Mouse (Mus musculus) testis, postnatal 14 days (tissue): ENCODE measurements around the gene Fcrl6.

ENCODE experiments used
- DNase-seq: peaks from one replicate; pipeline ENCODE4 v3.0.0; 2021; ENCODE audit warnings: low spot score

Fcrl6 gene

GRCm38 (mm10) chr1:172614654-172615053 is 12.3 kb upstream of the Fcrl6 start:
- DNase-seq, result no peak

- no peak for DNase-seq
These were observed 10.4 kb upstream of the Fcrl6 start for GRCm38 (mm10) chr1:172612745-172613144.

- DNase-seq, result no peak
These were observed 9.0 kb upstream of the Fcrl6 start for GRCm38 (mm10) chr1:172611304-172611703.

GRCm38 (mm10) chr1:172594495-172594894 is 7.9 kb downstream of the Fcrl6 start:
- no peak for DNase-seq

GRCm38 (mm10) chr1:172593956-172594355 is 8.4 kb downstream of the Fcrl6 start:
- DNase-seq, result no peak

DNA sequence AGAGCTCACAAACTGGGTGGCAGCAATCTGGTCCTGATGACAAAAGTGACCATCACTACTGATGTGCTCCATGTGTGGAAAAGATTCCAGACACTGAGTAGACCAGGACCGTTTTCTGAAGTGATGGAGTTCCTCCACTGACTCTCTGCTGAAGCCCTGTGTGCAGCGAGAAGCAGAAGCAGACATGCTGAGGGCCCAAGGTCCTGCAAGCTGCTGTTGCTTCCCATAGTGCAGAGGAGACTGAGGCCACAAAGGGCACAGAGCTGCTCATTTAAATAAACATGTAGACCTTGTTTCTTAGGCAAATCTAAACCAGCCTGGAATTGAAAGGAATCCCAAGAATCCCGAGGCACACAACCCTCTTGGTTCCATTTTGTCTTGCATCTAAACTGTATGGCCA is 9.0 kb downstream of the Fcrl6 start:
- DNase-seq, result no peak

- no peak for DNase-seq
These were observed 12.0 kb downstream of the Fcrl6 start, which contains the start of gene Slamf8 for GRCm38 (mm10) chr1:172590385-172590784. Gene Slamf8, minus strand, starts transcription at chr1:172590568.

- no peak for DNase-seq
These were observed 16.5 kb downstream of the Fcrl6 start for GRCm38 (mm10) chr1:172585612-172586567.

GRCm38 (mm10) chr1:172585026-172585425 is 17.3 kb downstream of the Fcrl6 start:
- no peak for DNase-seq

GRCm38 (mm10) chr1:172584271-172584670 is 18.1 kb downstream of the Fcrl6 start:
- no peak for DNase-seq

GRCm38 (mm10) chr1:172582436-172582835 is 19.9 kb downstream of the Fcrl6 start:
- DNase-seq, result no peak

DNA sequence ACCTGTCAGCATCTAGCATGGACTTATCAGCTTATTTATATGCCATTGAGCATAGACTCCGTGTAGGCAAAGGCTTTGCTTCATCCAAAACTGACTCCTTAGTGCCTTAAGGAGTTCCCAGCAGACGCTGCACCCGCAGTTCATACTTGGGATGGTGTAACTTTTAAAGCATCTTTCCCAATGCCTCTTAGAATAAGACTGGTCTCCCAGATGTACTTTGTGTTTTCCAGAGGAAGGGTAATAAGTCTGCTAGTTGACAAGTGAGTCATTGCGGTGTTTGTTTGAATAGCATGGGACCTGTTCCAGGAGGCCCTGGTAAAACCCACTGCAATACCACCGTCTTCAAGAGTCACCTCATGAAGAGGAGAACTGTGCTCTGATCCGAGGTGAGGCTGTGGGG is 22.2 kb downstream of the Fcrl6 start:
- DNase-seq, result no peak

DNA sequence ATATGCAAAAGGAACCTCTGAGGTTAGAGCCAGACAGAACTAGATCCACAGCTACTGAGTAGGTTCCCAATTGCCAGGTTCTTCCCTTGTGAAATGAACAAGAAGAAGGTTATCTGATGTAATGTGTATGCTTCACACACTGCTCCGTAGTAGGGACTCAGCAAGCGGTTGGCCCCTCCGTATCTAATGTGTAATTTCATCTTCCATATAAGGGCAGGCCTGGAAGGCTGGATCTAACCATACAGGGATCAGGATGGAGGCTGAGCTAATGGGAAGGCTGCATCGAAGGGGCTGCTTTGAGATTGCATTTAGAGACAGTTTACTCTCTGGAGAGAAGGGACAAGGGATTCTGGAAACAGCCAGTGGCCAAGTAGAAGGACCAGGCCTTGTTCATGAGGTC is 34.6 kb downstream of the Fcrl6 start:
- no peak for DNase-seq

GRCm38 (mm10) chr1:172566131-172566530 is 36.2 kb downstream of the Fcrl6 start:
- DNase-seq, result no peak

DNA sequence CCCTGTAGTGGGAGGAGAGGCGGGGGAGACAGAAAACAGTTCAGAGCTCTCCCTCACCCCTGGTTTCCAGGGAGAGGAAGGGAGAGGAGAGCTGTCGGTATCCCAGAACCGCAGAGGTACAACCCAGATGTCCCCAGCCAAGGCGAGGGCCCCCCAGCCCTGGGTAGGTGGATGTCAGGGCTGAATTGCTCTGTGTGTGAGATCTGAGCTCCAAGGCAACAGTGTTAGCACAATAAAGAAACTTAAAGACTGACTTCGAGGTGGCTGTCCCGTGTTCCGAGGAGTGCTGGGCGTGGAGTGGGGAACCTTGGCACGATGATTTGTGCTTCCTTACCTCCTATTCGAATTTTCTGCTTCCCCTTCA is 38.9 kb downstream of the Fcrl6 start:
- DNase-seq, result no peak

DNA sequence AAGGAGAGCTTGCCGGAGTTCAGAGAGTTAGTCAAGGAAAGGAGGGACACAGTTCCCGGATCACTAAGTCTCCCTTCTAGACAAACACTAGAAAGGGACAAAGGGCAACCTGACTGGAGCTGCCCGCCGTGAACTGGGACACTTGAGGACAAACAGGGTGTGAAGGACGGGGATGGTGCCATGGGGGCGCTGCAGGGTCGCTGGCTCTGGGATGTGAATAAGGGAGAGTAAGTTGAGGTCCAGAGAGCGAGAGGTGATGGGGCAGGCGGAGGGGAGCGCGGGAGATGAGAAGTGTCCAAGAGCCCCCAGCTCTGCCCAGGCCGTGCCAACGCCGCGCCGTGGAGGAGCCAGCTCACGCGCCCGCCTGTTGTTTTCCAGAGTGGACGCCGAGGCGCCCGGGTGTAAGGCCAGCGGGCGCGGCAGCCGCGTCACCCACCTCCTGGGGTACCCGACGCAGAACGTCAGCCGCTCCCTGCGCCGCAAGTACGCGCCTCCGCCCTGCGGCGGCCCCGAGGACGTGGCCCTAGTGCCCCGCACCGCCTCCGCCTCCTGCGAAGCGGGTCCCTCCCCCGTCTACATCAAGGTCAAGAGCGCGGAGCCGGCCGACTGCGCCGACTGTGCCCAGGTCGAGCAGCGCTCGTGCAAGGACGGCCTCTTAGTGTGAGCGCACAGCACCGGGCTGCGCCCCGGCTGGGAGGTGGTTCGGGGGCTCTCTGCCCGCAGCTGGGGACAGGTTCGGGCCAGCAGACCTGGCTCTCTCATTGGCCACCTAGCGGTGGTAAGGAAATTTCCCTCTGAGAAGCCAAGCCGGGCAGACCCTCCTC is 39.5 kb downstream of the Fcrl6 start:
- DNase-seq, result peak; percentile 44

GRCm38 (mm10) chr1:172555638-172556037 is 46.7 kb downstream of the Fcrl6 start, which contains the start of gene Vsig8:
Gene Vsig8, plus strand, starts transcription at chr1:172555938.
- no peak for DNase-seq

DNA sequence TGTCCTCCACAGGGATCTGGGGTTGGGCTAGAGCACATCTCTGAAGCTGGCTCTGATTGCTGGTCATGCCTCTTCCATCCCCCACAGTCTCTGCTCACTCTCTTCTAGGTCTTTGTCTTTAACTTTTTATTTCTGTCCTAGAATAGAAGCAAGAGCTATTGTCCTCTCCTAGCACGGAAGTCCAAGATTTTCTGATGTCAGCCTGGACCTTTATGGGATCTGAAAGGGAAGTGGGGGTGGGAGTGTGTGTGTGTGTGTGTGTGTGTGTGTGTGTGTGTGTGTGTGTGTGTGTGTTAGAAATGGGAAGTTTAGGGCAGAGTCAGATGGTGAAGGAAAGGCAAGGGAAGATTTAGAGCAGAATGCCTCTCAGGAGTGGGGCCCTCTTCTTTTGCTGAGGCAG is 49.7 kb downstream of the Fcrl6 start:
- no peak for DNase-seq

GRCm38 (mm10) chr1:172551009-172551408 is 51.3 kb downstream of the Fcrl6 start:
- DNase-seq, result no peak

DNA sequence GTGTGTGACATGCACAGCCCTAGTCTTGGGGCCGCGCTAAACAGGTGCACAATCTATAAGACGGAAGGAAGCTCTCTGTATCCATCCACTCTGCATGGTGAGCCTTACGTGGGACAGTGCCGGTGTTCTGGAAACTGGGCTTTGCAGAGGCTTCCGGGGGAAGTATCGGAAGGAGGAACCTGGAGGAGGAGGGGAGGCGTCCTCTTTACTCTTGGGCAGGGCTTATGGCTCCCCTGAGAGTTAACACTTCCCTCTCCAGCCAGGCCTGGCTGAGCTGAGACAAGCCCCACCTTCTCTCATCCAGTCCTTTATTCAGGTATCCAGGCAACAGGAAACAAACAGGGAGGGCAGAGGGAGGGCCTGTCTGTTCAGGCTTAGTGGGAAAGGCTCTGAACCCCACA is 51.8 kb downstream of the Fcrl6 start:
- peak; percentile 19 for DNase-seq

GRCm38 (mm10) chr1:172549717-172550116 is 52.6 kb downstream of the Fcrl6 start:
- DNase-seq, result no peak

DNA sequence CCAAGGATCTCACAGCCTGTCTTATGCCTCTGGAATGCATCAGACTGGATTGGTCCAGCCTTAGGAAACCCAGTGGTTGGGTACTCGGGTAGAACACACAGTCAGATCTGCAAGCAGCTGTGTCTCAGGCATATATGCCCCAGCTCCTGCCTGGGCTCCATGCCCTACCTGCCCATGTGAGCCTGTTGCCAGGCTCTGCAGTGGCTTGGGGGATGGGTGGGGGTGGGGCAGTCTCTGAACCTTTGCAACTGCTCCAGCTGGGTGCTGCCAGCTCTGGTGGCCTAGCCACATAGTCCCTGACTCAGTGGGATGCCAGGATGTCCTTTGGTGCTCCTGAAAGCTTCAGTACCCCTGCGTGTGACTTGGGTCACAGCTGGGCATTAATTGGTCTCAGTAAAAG is 53.0 kb downstream of the Fcrl6 start:
- DNase-seq, result no peak

DNA sequence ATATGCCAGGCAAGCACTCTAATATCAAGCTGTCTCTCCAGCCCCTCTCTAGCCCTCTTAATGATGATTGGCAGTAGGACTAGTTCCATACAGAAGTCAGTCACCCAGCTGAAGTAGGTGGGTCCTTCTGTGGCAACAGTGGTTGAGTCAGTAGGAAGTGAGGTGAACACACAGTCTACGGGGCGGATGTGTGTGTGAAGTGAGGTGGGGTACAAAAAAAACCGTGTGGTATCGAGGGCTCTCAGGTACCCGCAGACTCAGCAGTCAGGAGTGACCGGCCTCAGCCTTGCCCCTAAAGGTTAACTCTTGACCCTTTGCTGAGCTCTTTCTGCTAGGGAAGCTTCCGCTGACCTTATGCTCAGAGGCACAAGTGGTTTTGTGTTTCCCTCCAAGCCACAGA is 53.9 kb downstream of the Fcrl6 start:
- no peak for DNase-seq
